Mouse (Mus musculus): Measurements from ENCODE around the gene Mbd3. TPM values are rescaled to one million over a fixed set of nuclear protein-coding genes. Genes with fewer than 3 reads are reported as not detected.
A peak's percentile ranks its signal among the peaks of the same experiment; 100 is the strongest.

Mbd3 gene
- polyA plus RNA-seq, 1 experiment from 2014 or later = 90.6 TPM

DNA sequence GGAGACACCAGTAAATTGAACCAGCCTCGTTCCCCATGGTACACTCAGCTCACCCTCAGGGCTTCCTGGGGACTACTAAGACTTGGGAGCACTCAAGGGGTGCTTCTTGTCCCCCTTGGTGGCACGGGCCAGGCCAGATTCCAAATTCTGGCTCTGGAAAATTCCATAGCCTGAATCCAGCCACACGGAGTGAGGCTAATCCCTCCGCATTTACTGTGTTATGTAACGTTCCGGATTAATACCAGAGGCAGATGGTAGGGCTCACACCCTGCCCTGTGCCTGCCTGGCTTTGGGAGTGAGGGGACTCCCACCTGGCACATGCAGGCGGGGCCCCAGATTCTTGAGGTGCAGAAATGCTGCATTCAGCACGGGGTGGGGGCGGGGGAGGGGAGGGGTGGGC, 43.9 kb downstream of the Mbd3 start:
- WGBS = 8% methylated on average over 7 of the region's 9 CpGs
- H3K4me2 ChIP-seq (replicated peaks; ENCODE audit: low read depth, low read length) = no peak overlapping the region
- TF ChIP-seq CTCF (IDR thresholded peaks at IDR 0.05) (no peak), EP300 (IDR thresholded peaks at IDR 0.05) (no peak)
- no peak overlapping the region for H3K4me3 ChIP-seq (ENCODE audit: low read depth, low read length)
- H3K9ac ChIP-seq (replicated peaks; ENCODE audit: low read depth) = no peak overlapping the region
- DNase-seq (ENCODE audit: low spot score) (no peak), ATAC-seq (no peak)
- H3K9me3 ChIP-seq (ENCODE audit: low read length) = no peaks in the 10 kb centered on the region
- no peak overlapping the region for H3K27ac ChIP-seq (ENCODE audit: low read length)
- H3K36me3 ChIP-seq (ENCODE audit: insufficient read depth, low read length) = no peaks in the 10 kb centered on the region
- H3K4me1 ChIP-seq (ENCODE audit: insufficient read depth, low read depth, low read length) = no peaks in the 10 kb centered on the region
- H3K27me3 ChIP-seq (replicated peaks; ENCODE audit: insufficient read depth, low read length) = peaks cover 46% of the 10 kb centered on the region

GRCm38 (mm10) chr10:80352727-80353126, 46.6 kb downstream of the Mbd3 start:
- ATAC-seq (no peak), DNase-seq (ENCODE audit: low spot score) (no peak)
- Histone ChIP-seq H3K4me1 (ENCODE audit: insufficient read depth, low read depth, low read length) (peaks cover 5% of the 10 kb centered on the region; the same call in 1 of the 2 replicates), H3K9me3 (ENCODE audit: low read length) (no peaks in the 10 kb centered on the region), H3K4me2 (replicated peaks; ENCODE audit: low read depth, low read length) (no peak overlapping the region), H3K27me3 (replicated peaks; ENCODE audit: insufficient read depth, low read length) (peaks cover 46% of the 10 kb centered on the region), H3K36me3 (ENCODE audit: insufficient read depth, low read length) (no peaks in the 10 kb centered on the region), H3K9ac (replicated peaks; ENCODE audit: low read depth) (no peak overlapping the region), H3K27ac (ENCODE audit: low read length) (no peak overlapping the region), H3K4me3 (ENCODE audit: low read depth, low read length) (no peak overlapping the region)
- TF ChIP-seq CTCF (IDR thresholded peaks at IDR 0.05) (no peak), EP300 (IDR thresholded peaks at IDR 0.05) (no peak)
- WGBS = 38% methylated on average over 8 of the region's 8 CpGs

GRCm38 (mm10) chr10:80351896-80352295, 47.5 kb downstream of the Mbd3 start:
- TF ChIP-seq CTCF (IDR thresholded peaks at IDR 0.05) = no peak
- TF ChIP-seq EP300 (IDR thresholded peaks at IDR 0.05) = no peak
- Histone ChIP-seq H3K9me3 (ENCODE audit: low read length) (no peaks in the 10 kb centered on the region), H3K27me3 (replicated peaks; ENCODE audit: insufficient read depth, low read length) (peaks cover 42% of the 10 kb centered on the region), H3K4me1 (ENCODE audit: insufficient read depth, low read depth, low read length) (peaks cover 6% of the 10 kb centered on the region; the same call in 1 of the 2 replicates), H3K9ac (replicated peaks; ENCODE audit: low read depth) (no peak overlapping the region), H3K27ac (ENCODE audit: low read length) (no peak overlapping the region), H3K4me2 (replicated peaks; ENCODE audit: low read depth, low read length) (no peak overlapping the region), H3K4me3 (ENCODE audit: low read depth, low read length) (no peak overlapping the region), H3K36me3 (ENCODE audit: insufficient read depth, low read length) (no peaks in the 10 kb centered on the region)
- ATAC-seq (no peak), DNase-seq (ENCODE audit: low spot score) (no peak)
- WGBS = 23% methylated on average over 11 of the region's 11 CpGs

- Histone ChIP-seq H3K9ac (replicated peaks; ENCODE audit: low read depth) (no peak overlapping the region), H3K27me3 (replicated peaks; ENCODE audit: insufficient read depth, low read length) (peaks cover 26% of the 10 kb centered on the region), H3K36me3 (ENCODE audit: insufficient read depth, low read length) (no peaks in the 10 kb centered on the region), H3K9me3 (ENCODE audit: low read length) (no peaks in the 10 kb centered on the region), H3K4me1 (ENCODE audit: insufficient read depth, low read depth, low read length) (peaks cover 6% of the 10 kb centered on the region; the same call in 1 of the 2 replicates), H3K4me2 (replicated peaks; ENCODE audit: low read depth, low read length) (no peak overlapping the region), H3K4me3 (ENCODE audit: low read depth, low read length) (no peak overlapping the region), H3K27ac (ENCODE audit: low read length) (no peak overlapping the region)
- TF ChIP-seq EP300 (IDR thresholded peaks at IDR 0.05) = no peak
- TF ChIP-seq CTCF (IDR thresholded peaks at IDR 0.05) = peak; percentile 97
- peak; percentile 87 for DNase-seq (ENCODE audit: low spot score)
- ATAC-seq = peak; percentile 82
- 4% methylated on average over 7 of the region's 7 CpGs for WGBS
Observed at GRCm38 (mm10) chr10:80350292-80350691, 49.1 kb downstream of the Mbd3 start.

DNA sequence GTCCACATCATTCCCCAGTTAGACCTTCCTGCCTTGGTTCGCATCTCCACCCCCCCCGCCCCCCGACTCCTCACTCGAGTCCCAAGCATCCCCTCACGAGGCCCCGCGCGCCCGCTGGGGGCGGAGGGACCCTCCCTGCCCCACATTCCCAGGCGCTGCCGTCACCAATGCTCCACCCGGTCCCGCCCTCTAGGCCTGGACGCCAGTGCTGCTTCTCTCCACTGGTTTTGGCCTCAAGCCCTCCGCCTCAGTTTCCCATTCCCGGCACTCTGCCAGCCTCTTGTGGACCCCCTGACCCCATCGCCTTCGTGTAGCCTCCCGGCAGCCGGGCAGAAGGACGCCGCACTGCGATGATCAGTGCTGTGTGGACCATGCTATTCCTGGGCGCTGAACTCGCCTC, 50.4 kb downstream of the Mbd3 start:
- Histone ChIP-seq H3K4me2 (replicated peaks; ENCODE audit: low read depth, low read length) (0 out of 2 replicates have a peak overlapping the region, but pooled peaks have one; percentile 63), H3K4me3 (ENCODE audit: low read depth, low read length) (no peak overlapping the region; the same call in 1 of the 2 replicates), H3K36me3 (ENCODE audit: insufficient read depth, low read length) (no peaks in the 10 kb centered on the region), H3K27me3 (replicated peaks; ENCODE audit: insufficient read depth, low read length) (peaks cover 18% of the 10 kb centered on the region), H3K4me1 (ENCODE audit: insufficient read depth, low read depth, low read length) (peaks cover 14% of the 10 kb centered on the region; the same call in 1 of the 2 replicates), H3K27ac (ENCODE audit: low read length) (no peak overlapping the region), H3K9ac (replicated peaks; ENCODE audit: low read depth) (no peak overlapping the region), H3K9me3 (ENCODE audit: low read length) (no peaks in the 10 kb centered on the region)
- WGBS = 14% methylated on average over 24 of the region's 26 CpGs
- no peak for TF ChIP-seq CTCF (IDR thresholded peaks at IDR 0.05)
- no peak for TF ChIP-seq EP300 (IDR thresholded peaks at IDR 0.05)
- no peak for ATAC-seq
- DNase-seq (ENCODE audit: low spot score) = peak; percentile 24

- peak within 1 kb of the TSS; percentile 63 for H3K4me2 ChIP-seq (replicated peaks; ENCODE audit: low read depth, low read length)
- WGBS = 2% methylated on average over 34 of the region's 42 CpGs
Observed at GRCm38 (mm10) chr10:80348244-80348781, 51.0 kb downstream of the Mbd3 start, which contains the start of gene Adamtsl5. TSS of gene Adamtsl5 (minus strand) at chr10:80348412.

More at GRCm38 (mm10) chr10:80348244-80348781, 51.0 kb downstream of the Mbd3 start, which contains the start of gene Adamtsl5:
- Histone ChIP-seq H3K9ac (replicated peaks; ENCODE audit: low read depth) (0 out of 2 replicates have a peak within 1 kb of the TSS, but pooled peaks have one; percentile 12), H3K4me3 (ENCODE audit: low read depth, low read length) (peak within 1 kb of the TSS; percentile 38), H3K27me3 (replicated peaks; ENCODE audit: insufficient read depth, low read length) (peaks cover 21% of the 10 kb centered on the region), H3K9me3 (ENCODE audit: low read length) (no peaks in the 10 kb centered on the region), H3K4me1 (ENCODE audit: insufficient read depth, low read depth, low read length) (peaks cover 14% of the 10 kb centered on the region; the same call in 1 of the 2 replicates), H3K27ac (ENCODE audit: low read length) (no peak within 1 kb of the TSS), H3K36me3 (ENCODE audit: insufficient read depth, low read length) (no peaks in the 10 kb centered on the region)
- TF ChIP-seq EP300 (IDR thresholded peaks at IDR 0.05) (no peak), CTCF (IDR thresholded peaks at IDR 0.05) (peak; percentile 88)
- peak; percentile 72 for DNase-seq (ENCODE audit: low spot score)
- peak; percentile 58 for ATAC-seq
